Mouse (Mus musculus): ENCODE measurements at regions not wholly inside any gene's neighbourhood (a gene's known extent, or its start where the extent isn't known, plus 50 kb on each side); places are given as distances from the start of the nearest gene placed in this dataset.

- Histone ChIP-seq H3K9me3 (replicated peaks; ENCODE audit: low read length) (peaks cover 3% of the 10 kb centered on the region), H3K4me2 (ENCODE audit: insufficient read depth, low read depth, poor library complexity, severe bottlenecking) (no peak overlapping the region), H3K4me3 (replicated peaks in 1 of 3; ENCODE audit: low read depth in 2 of 3, low read length in 2 of 3, poor library complexity in 1 of 3) (no peak overlapping the region), H3K9ac (ENCODE audit: insufficient read depth, low read depth) (no peak overlapping the region), H3K27me3 (replicated peaks) (no peaks in the 10 kb centered on the region), H3K36me3 (replicated peaks in 1 of 2; ENCODE audit: control insufficient read depth in 1 of 2, insufficient read depth in 1 of 2, low read length in 1 of 2) (no peaks in the 10 kb centered on the region), H3K79me2 (replicated peaks; ENCODE audit: control insufficient read depth, extremely low read depth, insufficient read depth, poor library complexity, severe bottlenecking) (no peaks in the 10 kb centered on the region), H3K27ac (ENCODE audit: insufficient read depth, low read depth) (no peak overlapping the region), H3K4me1 (ENCODE audit: control insufficient read depth in 1 of 2, insufficient read depth in 2 of 2) (no peaks in the 10 kb centered on the region)
- TF ChIP-seq CTCF (conservative IDR thresholded peaks at IDR 0.05 in 1 of 2, IDR thresholded peaks at IDR 0.05 in 1 of 2; ENCODE audit: low read depth in 2 of 2, low read length in 2 of 2): peak in 1 of 2 experiments; percentile 28; a peak in 1 of 4 replicates
- TF ChIP-seq ZNF384 (IDR thresholded peaks at IDR 0.05; ENCODE audit: low read depth, low read length): no peak
- TF ChIP-seq JUND (conservative IDR thresholded peaks at IDR 0.05; ENCODE audit: low read depth, low read length): no peak
- no peak for TF ChIP-seq MAFK (IDR thresholded peaks at IDR 0.05; ENCODE audit: insufficient replicate concordance, low read length)
- in situ Hi-C loops (cut with MboI; ENCODE audit: low pct_ligation_motif_present, low pct_unique_long_range_greater_than_20kb, low sequenced_read_pairs) (no loop called here), dilution Hi-C loops (cut with MboI; ENCODE audit: extremely low pct_ligation_motif_present, extremely low pct_unique_long_range_greater_than_20kb, low sequenced_read_pairs) (no loop called here)
- no peak for DNase-seq (ENCODE audit: extremely low read depth)
Observed at GRCm38 (mm10) chr15:8855511-8855910, 112.2 kb upstream of the Ranbp3l start.

DNA sequence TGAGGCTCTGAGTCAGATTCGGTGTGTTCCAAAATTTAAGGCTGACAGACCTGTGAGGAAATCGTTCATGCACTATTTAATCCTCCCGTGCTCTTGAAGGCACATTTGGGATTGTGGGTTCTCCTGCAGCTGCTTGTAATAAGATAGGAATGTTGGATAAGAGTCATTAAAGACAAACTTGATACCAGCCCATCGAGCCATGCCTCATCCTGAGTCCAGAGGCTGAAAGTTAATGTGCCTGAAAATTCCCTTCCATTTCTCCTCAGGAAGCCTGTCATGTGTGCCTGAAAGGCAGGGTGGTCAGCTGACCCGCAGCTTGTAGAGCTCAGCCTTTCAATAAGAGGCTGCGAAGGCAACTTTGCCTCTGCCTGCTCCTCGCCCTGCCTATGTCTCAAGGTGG, 113.4 kb upstream of the Ranbp3l start:
- H3K79me2 ChIP-seq (replicated peaks; ENCODE audit: control insufficient read depth, extremely low read depth, insufficient read depth, poor library complexity, severe bottlenecking): no peaks in the 10 kb centered on the region
- no peak overlapping the region for H3K9ac ChIP-seq (ENCODE audit: insufficient read depth, low read depth)
- no peaks in the 10 kb centered on the region for H3K4me1 ChIP-seq (ENCODE audit: control insufficient read depth in 1 of 2, insufficient read depth in 2 of 2)
- in situ Hi-C loops (cut with MboI; ENCODE audit: low pct_ligation_motif_present, low pct_unique_long_range_greater_than_20kb, low sequenced_read_pairs) (no loop called here), dilution Hi-C loops (cut with MboI; ENCODE audit: extremely low pct_ligation_motif_present, extremely low pct_unique_long_range_greater_than_20kb, low sequenced_read_pairs) (no loop called here)
- H3K36me3 ChIP-seq (replicated peaks in 1 of 2; ENCODE audit: control insufficient read depth in 1 of 2, insufficient read depth in 1 of 2, low read length in 1 of 2): no peaks in the 10 kb centered on the region
- DNase-seq (ENCODE audit: extremely low read depth): no peak
- H3K27me3 ChIP-seq (replicated peaks): no peaks in the 10 kb centered on the region
- peaks cover 3% of the 10 kb centered on the region for H3K9me3 ChIP-seq (replicated peaks; ENCODE audit: low read length)
- H3K4me3 ChIP-seq (replicated peaks in 1 of 3; ENCODE audit: low read depth in 2 of 3, low read length in 2 of 3, poor library complexity in 1 of 3): no peak overlapping the region
- no peak for TF ChIP-seq RCOR1 (conservative IDR thresholded peaks at IDR 0.05; ENCODE audit: low read depth, low read length)
- no peak overlapping the region for H3K27ac ChIP-seq (ENCODE audit: insufficient read depth, low read depth)
- no peak overlapping the region for H3K4me2 ChIP-seq (ENCODE audit: insufficient read depth, low read depth, poor library complexity, severe bottlenecking)

- Histone ChIP-seq H3K27me3 (replicated peaks) (no peaks in the 10 kb centered on the region), H3K4me2 (ENCODE audit: insufficient read depth, low read depth, poor library complexity, severe bottlenecking) (no peak overlapping the region), H3K79me2 (replicated peaks; ENCODE audit: control insufficient read depth, extremely low read depth, insufficient read depth, poor library complexity, severe bottlenecking) (no peaks in the 10 kb centered on the region), H3K36me3 (replicated peaks in 1 of 2; ENCODE audit: control insufficient read depth in 1 of 2, insufficient read depth in 1 of 2, low read length in 1 of 2) (no peaks in the 10 kb centered on the region), H3K9ac (ENCODE audit: insufficient read depth, low read depth) (no peak overlapping the region), H3K4me3 (replicated peaks in 1 of 3; ENCODE audit: low read depth in 2 of 3, low read length in 2 of 3, poor library complexity in 1 of 3) (no peak overlapping the region), H3K4me1 (ENCODE audit: control insufficient read depth in 1 of 2, insufficient read depth in 2 of 2) (no peaks in the 10 kb centered on the region), H3K27ac (ENCODE audit: insufficient read depth, low read depth) (no peak overlapping the region), H3K9me3 (replicated peaks; ENCODE audit: low read length) (peaks cover 3% of the 10 kb centered on the region)
- dilution Hi-C loops (cut with MboI; ENCODE audit: extremely low pct_ligation_motif_present, extremely low pct_unique_long_range_greater_than_20kb, low sequenced_read_pairs) (no loop called here), in situ Hi-C loops (cut with MboI; ENCODE audit: low pct_ligation_motif_present, low pct_unique_long_range_greater_than_20kb, low sequenced_read_pairs) (no loop called here)
- no peak for DNase-seq (ENCODE audit: extremely low read depth)
- no peak for TF ChIP-seq TBP (conservative IDR thresholded peaks at IDR 0.05; ENCODE audit: low read depth, low read length)
- TF ChIP-seq JUN (IDR thresholded peaks at IDR 0.05; ENCODE audit: insufficient read depth, low read depth, low read length): no peak
- TF ChIP-seq UBTF (IDR thresholded peaks at IDR 0.05; ENCODE audit: low read depth, low read length): no peak
- no peak for TF ChIP-seq RAD21 (IDR thresholded peaks at IDR 0.05; ENCODE audit: low read depth, low read length)
- no peak for TF ChIP-seq ZC3H11A (IDR thresholded peaks at IDR 0.05; ENCODE audit: low read depth, low read length)
- no peak for TF ChIP-seq ZMIZ1 (IDR thresholded peaks at IDR 0.05; ENCODE audit: low read depth, low read length)
- TF ChIP-seq KAT2A (IDR thresholded peaks at IDR 0.05; ENCODE audit: insufficient replicate concordance, low read length): no peak
- TF ChIP-seq IRF4 (IDR thresholded peaks at IDR 0.05; ENCODE audit: low read depth, low read length): no peak
- TF ChIP-seq CHD2 (IDR thresholded peaks at IDR 0.05; ENCODE audit: low read length): no peak
- no peak for TF ChIP-seq SIN3A (IDR thresholded peaks at IDR 0.05; ENCODE audit: low read length)
- TF ChIP-seq E2F4 (IDR thresholded peaks at IDR 0.05; ENCODE audit: insufficient replicate concordance, low read depth, low read length): no peak
- TF ChIP-seq ZKSCAN1 (IDR thresholded peaks at IDR 0.05; ENCODE audit: borderline replicate concordance, low read depth, low read length): no peak
- TF ChIP-seq NRF1 (IDR thresholded peaks at IDR 0.05; ENCODE audit: low read depth, low read length): no peak
- TF ChIP-seq USF2 (conservative IDR thresholded peaks at IDR 0.05; ENCODE audit: low read depth, low read length): no peak
- no peak for TF ChIP-seq MAX (IDR thresholded peaks at IDR 0.05; ENCODE audit: low read length)
Observed at GRCm38 (mm10) chr15:8850996-8851395, 116.8 kb upstream of the Ranbp3l start.
